Mouse (Mus musculus): ENCODE results near the gene Naip1. TPM values are rescaled to one million over a fixed set of nuclear protein-coding genes. Genes with fewer than 3 reads are reported as not detected.
A peak's percentile ranks its signal among the peaks of the same experiment; 100 is the strongest.
"Not testable (repeated sequence)": the region's sequence is repeated elsewhere in the genome, so short reads cannot be mapped to it uniquely, and the experiment has no call there.

Naip1 gene
- polyA plus RNA-seq, 1 experiment from 2014 or later, result 4.9 TPM

DNA sequence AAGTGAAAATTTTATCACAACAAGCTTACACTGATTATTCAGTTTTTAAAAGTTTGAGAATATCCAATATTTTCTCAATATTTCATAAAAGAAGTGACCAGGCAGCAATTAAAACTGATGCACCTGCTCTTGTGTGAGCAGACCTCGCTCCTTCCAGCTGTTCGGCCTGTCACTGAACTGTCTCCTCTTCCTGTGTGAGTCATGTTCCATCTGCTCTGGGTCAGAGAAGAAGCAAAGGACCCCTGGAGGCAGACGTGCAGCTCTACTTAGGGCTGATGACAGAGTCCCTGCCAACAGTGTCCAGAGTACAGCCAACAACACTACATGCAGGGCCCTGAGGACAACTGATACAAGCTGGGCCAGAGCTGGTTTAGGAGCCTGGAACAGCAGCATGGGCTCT is 12.6 kb downstream of the Naip1 start:
- H3K27me3 ChIP-seq (replicated peaks), result no peaks in the 10 kb centered on the region
- H3K36me3 ChIP-seq, result no peaks in the 10 kb centered on the region
- no peak overlapping the region for H3K4me3 ChIP-seq (replicated peaks)
- no peak overlapping the region for H3K9ac ChIP-seq
- no peaks in the 10 kb centered on the region for H3K9me3 ChIP-seq
- WGBS, result 58% methylated on average over 3 of the region's 3 CpGs
- H3K27ac ChIP-seq, result no peak overlapping the region
- no peak; the same call in 1 of the 2 replicates for ATAC-seq
- no peak overlapping the region for H3K4me2 ChIP-seq (replicated peaks)
- no peaks in the 10 kb centered on the region for H3K4me1 ChIP-seq (replicated peaks)

GRCm38 (mm10) chr13:100438701-100439100 is 14.0 kb downstream of the Naip1 start:
- 40% methylated on average over 1 of the region's 1 CpGs for WGBS
- H3K4me2 ChIP-seq (replicated peaks), result no peak overlapping the region

DNA sequence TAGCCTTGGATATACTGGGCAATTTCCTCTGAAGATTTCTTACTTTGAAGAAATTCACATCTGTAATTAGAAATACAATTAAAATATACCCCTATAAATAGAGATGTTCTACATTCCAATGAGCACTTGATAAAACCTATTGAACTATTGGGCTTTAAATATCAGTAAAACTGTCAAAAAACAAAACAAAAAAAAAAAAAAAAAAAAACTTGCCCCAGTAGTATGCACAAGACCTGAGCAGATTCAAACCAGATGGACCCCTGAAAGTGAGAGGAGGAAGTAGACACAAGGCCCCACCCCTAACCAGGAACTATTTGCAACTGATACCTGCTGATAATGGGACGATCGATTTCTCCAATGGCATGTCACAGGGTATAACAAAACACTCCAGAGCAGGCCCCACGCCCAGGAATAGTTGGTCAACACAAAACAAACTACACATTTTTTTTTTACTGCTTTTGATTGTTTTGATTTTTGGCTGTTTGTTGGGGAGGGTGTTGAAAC is 15.3 kb downstream of the Naip1 start:
- 0 out of 2 replicates have a peak, but pooled peaks have one; percentile 39 for ATAC-seq
- Histone ChIP-seq H3K9ac (no peak overlapping the region), H3K4me1 (replicated peaks) (no peaks in the 10 kb centered on the region), H3K36me3 (no peaks in the 10 kb centered on the region), H3K9me3 (no peaks in the 10 kb centered on the region), H3K4me3 (replicated peaks) (no peak overlapping the region), H3K27me3 (replicated peaks) (no peaks in the 10 kb centered on the region), H3K27ac (no peak overlapping the region), H3K4me2 (replicated peaks) (no peak overlapping the region)
- 67% methylated on average over 3 of the region's 3 CpGs for WGBS

More at GRCm38 (mm10) chr13:100438701-100439100, 14.0 kb downstream of the Naip1 start:
- H3K9me3 ChIP-seq, result no peaks in the 10 kb centered on the region
- no peak overlapping the region for H3K9ac ChIP-seq
- no peak overlapping the region for H3K27ac ChIP-seq
- no peaks in the 10 kb centered on the region for H3K4me1 ChIP-seq (replicated peaks)
- H3K36me3 ChIP-seq, result no peaks in the 10 kb centered on the region
- no peak overlapping the region for H3K4me3 ChIP-seq (replicated peaks)
- H3K27me3 ChIP-seq (replicated peaks), result no peaks in the 10 kb centered on the region
- no peak for ATAC-seq

GRCm38 (mm10) chr13:100436556-100437163 is 16.0 kb downstream of the Naip1 start:
- H3K9me3 ChIP-seq; H3K4me2 ChIP-seq (replicated peaks); H3K36me3 ChIP-seq; H3K27me3 ChIP-seq (replicated peaks); H3K9ac ChIP-seq; H3K4me1 ChIP-seq (replicated peaks); ATAC-seq; H3K27ac ChIP-seq; H3K4me3 ChIP-seq (replicated peaks): not testable (repeated sequence)
- WGBS, result 84% methylated on average over 1 of the region's 1 CpGs

DNA sequence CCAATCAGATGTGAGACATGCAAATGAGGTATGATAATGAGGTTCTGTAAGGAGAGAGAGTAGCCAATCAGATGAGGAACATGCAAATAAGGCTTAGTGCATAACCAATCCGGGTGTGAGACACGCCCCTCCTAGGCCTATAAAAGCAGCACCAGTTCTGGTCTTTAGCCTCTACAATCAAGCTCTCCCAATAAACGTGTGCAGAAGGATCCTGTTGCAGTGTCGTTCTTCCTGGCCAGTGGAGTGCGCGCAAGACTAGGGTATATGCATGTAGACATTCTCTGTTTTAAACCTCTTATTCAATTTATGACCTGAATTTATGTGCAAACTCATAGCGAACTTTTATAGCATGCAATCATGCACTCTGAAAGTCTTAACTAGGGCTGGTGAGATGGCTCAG is 32.7 kb downstream of the Naip1 start:
- 89% methylated on average over 7 of the region's 7 CpGs for WGBS
- ATAC-seq; H3K36me3 ChIP-seq; H3K4me3 ChIP-seq (replicated peaks); H3K9ac ChIP-seq; H3K9me3 ChIP-seq; H3K4me2 ChIP-seq (replicated peaks); H3K4me1 ChIP-seq (replicated peaks); H3K27me3 ChIP-seq (replicated peaks); H3K27ac ChIP-seq: not testable (repeated sequence)

GRCm38 (mm10) chr13:100414428-100414827 is 38.2 kb downstream of the Naip1 start:
- Histone ChIP-seq H3K9ac (no peak overlapping the region), H3K27me3 (replicated peaks) (no peaks in the 10 kb centered on the region), H3K4me2 (replicated peaks) (no peak overlapping the region), H3K4me1 (replicated peaks) (no peaks in the 10 kb centered on the region), H3K36me3 (no peaks in the 10 kb centered on the region), H3K4me3 (replicated peaks) (no peak overlapping the region), H3K9me3 (peaks cover 3% of the 10 kb centered on the region; the same call in 1 of the 2 replicates), H3K27ac (no peak overlapping the region)
- ATAC-seq, result peak; percentile 77
- WGBS, result 31% methylated on average over 1 of the region's 1 CpGs

DNA sequence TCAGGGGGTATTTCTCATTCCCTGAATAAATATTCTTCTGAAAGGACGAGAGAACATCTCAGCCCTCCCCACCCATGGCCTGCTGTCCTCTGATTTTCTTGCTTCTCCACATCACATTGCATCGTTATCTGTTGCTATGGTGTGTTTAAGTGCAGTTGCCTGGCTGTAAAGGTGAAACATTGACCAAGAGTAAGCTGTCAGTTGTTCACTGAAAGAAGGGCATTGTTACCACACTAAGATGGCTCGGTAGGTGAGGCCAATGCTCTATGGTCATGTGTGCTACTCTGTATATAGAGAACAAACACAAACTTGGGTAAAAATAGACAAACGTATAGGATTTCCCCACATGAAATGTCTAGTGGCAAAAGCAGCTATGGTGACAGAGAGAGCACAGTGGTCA is 42.8 kb downstream of the Naip1 start:
- Histone ChIP-seq H3K9ac (no peak overlapping the region), H3K36me3 (no peaks in the 10 kb centered on the region), H3K4me2 (replicated peaks) (no peak overlapping the region), H3K4me1 (replicated peaks) (no peaks in the 10 kb centered on the region), H3K27ac (peak overlapping the region; percentile 38; the same call in 1 of the 2 replicates), H3K9me3 (no peaks in the 10 kb centered on the region), H3K27me3 (replicated peaks) (no peaks in the 10 kb centered on the region), H3K4me3 (replicated peaks) (no peak overlapping the region)
- WGBS, result 51% methylated on average over 4 of the region's 4 CpGs
- ATAC-seq, result peak; percentile 85

GRCm38 (mm10) chr13:100409181-100409580 is 43.5 kb downstream of the Naip1 start:
- ATAC-seq, result peak; percentile 29; the same call in 1 of the 2 replicates
- H3K4me2 ChIP-seq (replicated peaks), result no peak overlapping the region
- H3K36me3 ChIP-seq, result no peaks in the 10 kb centered on the region
- H3K27me3 ChIP-seq (replicated peaks), result no peaks in the 10 kb centered on the region
- no peaks in the 10 kb centered on the region for H3K9me3 ChIP-seq
- no peak overlapping the region for H3K4me3 ChIP-seq (replicated peaks)
- no peaks in the 10 kb centered on the region for H3K4me1 ChIP-seq (replicated peaks)
- H3K9ac ChIP-seq, result no peak overlapping the region
- no peak overlapping the region for H3K27ac ChIP-seq
- whole genome bisulfite sequencing, result 69% methylated on average over 5 of the region's 5 CpGs

DNA sequence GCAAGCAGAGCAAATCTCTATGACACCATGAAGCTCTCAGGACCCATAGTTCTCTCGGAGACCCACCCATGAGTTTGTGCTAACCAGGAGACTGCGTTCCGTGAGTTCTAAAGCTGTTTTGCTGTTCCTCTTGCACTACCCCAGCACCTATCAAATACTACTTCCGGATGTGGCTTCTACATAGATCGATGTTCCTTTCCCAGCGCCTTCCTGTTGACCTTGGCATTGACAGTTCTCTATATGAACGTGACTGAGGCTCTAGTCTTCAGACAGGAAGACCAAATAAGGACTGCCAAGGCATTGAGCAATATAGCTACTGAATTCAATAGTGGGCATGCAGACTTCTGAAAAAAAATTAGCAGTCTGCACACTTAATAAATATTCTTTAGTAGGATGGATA is 44.4 kb downstream of the Naip1 start:
- Histone ChIP-seq H3K4me3 (replicated peaks) (no peak overlapping the region), H3K27ac (no peak overlapping the region), H3K36me3 (no peaks in the 10 kb centered on the region), H3K4me1 (replicated peaks) (no peaks in the 10 kb centered on the region), H3K27me3 (replicated peaks) (no peaks in the 10 kb centered on the region), H3K4me2 (replicated peaks) (no peak overlapping the region), H3K9ac (no peak overlapping the region), H3K9me3 (no peaks in the 10 kb centered on the region)
- no peak for ATAC-seq
- WGBS, result 81% methylated on average over 7 of the region's 7 CpGs

DNA sequence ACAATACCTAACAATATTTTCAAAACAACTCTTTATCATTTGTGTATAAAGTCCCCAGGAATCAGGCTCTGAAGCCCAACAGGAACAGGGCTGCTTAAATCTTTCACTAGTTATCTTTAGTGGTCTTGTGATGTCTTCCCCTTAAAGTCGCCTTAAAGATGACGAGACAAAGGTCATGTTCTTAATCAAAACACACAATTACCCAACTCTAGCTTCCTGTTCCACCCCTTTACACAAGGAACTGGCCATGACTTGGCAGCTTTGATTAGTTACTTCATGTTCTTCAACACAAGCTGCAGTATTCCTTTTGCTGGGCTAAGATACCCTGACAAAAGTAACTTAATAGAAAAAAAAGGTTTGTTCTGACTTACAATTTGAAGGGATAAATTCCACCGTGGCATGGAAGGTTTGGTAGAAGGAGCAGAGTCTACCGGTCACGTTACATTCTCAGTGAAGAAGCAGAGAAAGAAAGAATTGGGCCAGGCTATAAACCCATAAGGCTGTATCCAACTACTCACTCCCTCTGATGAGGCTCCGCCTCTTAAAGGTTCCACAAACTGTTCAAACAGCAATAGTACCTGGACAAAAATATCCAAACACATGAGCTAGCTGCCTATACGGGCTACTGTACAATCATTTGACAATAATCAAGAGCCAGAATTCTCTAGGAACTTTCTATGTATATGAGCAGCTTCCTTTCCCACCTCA is 49.6 kb downstream of the Naip1 start:
- H3K4me1 ChIP-seq (replicated peaks); H3K36me3 ChIP-seq; H3K4me2 ChIP-seq (replicated peaks); H3K27me3 ChIP-seq (replicated peaks); H3K4me3 ChIP-seq (replicated peaks); H3K9ac ChIP-seq; H3K9me3 ChIP-seq: not testable (repeated sequence)
- peak; percentile 69 for ATAC-seq
- WGBS, result 60% methylated on average over 7 of the region's 7 CpGs
- H3K27ac ChIP-seq, result 0 out of 2 replicates have a peak overlapping the region, but pooled peaks have one; percentile 22

DNA sequence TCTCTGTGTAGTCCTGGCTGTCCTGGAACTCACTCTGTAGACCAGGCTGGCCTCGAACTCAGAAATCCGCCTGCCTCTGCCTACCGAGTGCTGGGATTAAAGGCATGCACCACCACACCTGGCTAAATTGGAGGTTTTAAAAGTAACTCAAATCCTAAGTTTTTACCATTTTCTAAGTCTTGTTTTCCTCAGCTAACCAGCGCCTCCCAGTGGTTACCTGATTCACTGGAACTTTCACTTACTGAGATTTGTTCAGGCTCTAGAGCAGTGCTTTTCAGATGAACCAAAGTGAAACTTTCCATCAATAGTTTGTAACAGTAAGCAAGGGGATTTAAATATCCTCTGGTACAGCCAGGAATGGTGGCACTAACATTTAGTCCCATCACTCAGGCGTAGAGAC is 61.6 kb downstream of the Naip1 start:
- H3K4me1 ChIP-seq (replicated peaks); H3K9ac ChIP-seq; H3K4me2 ChIP-seq (replicated peaks); ATAC-seq; H3K4me3 ChIP-seq (replicated peaks); H3K36me3 ChIP-seq; H3K9me3 ChIP-seq; H3K27me3 ChIP-seq (replicated peaks); H3K27ac ChIP-seq: not testable (repeated sequence)
- 40% methylated on average over 5 of the region's 5 CpGs for WGBS

GRCm38 (mm10) chr13:100370536-100370935 is 82.1 kb downstream of the Naip1 start:
- H3K9me3 ChIP-seq, result no peaks in the 10 kb centered on the region
- H3K4me3 ChIP-seq (replicated peaks), result no peak overlapping the region
- ATAC-seq, result no peak
- H3K9ac ChIP-seq, result no peak overlapping the region
- H3K27me3 ChIP-seq (replicated peaks), result no peaks in the 10 kb centered on the region
- no peak overlapping the region for H3K27ac ChIP-seq
- H3K4me1 ChIP-seq (replicated peaks), result no peaks in the 10 kb centered on the region
- no peaks in the 10 kb centered on the region for H3K36me3 ChIP-seq
- 95% methylated on average over 1 of the region's 1 CpGs for WGBS
- H3K4me2 ChIP-seq (replicated peaks), result no peak overlapping the region

All from intestine, embryonic 15.5 days (tissue).